Mouse (Mus musculus): ENCODE data around the gene Lgals2. TPM values are rescaled to one million over a fixed set of nuclear protein-coding genes. Genes with fewer than 3 reads are reported as not detected.

Gene Lgals2
- total RNA-seq, 2 experiments from 2014 or later = not detected

DNA sequence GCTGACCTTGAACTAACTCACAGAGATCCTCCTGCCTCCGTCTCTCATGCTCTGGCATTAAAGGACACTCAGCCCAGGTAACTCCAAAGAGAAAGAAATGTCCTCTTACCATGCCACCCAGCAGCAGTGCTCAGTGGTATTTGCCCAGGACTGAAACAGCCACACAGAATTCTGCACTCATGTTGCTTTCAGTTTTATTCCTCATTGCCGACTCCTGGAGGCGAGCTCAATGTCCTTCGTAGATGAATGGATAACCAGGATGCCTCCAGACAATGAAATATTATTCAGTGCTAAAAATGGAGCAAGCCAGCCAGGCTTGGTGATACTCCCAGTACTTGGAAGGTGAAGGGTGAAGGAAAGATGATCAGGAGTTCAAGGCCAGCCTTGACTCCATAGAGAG, 41.7 kb downstream of the Lgals2 start:
- no peak for DNase-seq

DNA sequence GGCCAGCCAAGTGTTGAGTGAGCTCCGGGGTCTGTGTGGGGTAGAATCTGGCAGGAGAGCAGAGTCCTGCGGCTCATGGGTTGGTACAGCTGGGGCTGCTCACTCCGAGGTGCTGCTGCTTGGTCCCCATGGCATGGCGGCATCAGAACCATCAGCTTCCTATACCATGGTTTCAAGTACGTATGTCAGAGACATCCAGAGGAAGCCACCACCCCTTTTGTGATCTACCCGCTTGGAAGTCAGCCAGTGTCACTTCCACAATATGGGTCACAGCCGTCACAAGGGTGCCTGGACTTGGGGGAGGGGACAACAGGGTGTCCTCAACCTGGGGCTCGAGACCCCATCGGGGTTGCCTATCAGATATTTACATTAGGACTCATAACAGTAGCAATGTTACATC, 45.2 kb downstream of the Lgals2 start:
- no peak for DNase-seq

DNA sequence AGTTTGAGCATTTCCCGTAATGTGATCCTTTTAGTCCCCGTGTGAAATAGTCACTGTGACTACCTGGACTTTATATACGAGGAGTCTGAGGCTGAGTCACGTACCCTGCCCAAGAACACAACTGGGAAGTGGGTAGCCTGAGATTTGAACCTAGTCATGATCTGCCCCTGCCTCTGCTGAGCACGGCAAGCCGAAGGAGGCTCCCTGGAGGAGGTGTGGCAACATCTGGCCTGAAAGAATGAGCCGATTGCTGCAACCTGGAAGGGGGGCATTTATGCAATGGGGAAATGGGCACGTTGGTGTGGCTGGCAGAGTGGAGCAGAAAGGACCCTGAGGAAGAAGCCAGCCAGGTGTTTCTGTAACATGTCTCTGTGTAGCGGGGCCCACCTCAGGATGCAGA, 45.6 kb downstream of the Lgals2 start:
- no peak for DNase-seq

DNA sequence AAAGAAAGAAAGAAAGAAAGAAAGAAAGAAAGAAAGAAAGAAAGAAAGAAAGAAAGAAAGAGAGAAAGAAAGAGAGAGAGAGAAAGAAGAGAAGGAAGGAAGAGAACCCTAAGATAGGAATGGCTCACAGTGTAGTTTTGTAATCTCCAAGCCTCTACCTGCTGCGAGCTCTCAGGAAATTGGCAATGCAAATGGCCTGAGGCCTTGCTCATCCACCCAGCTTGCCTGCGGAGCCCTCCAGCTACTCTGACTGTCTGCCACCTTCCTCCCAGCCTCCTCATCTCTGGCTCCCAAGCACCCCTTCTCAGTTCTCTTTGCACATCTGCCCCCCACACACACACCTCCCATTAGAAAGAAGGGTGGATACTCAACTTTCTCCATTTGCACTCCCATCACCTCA, 46.3 kb downstream of the Lgals2 start:
- no peak for DNase-seq

DNA sequence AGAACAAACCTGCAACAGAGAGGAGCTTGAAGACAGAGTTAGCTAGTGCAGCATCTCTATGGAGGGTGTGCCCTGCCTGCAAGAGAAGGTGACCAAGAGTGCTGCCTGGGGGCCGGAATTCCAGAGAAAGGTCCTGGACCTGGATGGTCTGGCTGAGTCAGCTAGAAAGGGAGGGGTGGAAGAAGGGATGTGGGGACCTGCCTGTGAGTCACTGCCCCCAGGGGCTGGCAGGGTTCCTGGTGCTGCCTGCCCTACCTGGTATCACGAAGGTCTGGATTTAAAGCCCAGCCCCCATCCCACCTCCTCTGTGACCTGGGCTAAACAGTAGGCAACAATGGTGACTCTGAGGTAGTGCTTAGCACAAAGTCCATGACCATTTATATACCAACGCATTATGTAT, 48.2 kb downstream of the Lgals2 start:
- no peak for DNase-seq

DNA sequence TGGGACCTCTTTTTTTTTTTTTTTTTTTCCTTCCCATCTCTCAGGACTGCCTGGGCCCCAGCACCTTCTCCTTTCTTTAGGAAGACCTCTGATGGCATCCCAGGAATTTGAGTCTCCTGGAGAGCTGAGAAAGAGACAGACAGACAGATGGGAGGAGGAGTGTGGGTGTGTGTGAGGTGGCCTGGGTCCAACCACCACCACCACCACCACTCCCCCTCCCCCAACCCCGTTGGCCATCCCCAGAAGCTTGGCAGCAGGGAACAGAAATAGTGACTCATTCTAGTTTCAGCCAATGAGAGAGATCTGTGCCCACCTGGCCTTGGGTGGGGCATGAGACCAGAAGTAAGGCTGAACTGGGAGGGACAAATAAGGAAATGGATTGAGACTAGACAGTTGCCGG, 48.7 kb downstream of the Lgals2 start:
- DNase-seq = no peak

DNA sequence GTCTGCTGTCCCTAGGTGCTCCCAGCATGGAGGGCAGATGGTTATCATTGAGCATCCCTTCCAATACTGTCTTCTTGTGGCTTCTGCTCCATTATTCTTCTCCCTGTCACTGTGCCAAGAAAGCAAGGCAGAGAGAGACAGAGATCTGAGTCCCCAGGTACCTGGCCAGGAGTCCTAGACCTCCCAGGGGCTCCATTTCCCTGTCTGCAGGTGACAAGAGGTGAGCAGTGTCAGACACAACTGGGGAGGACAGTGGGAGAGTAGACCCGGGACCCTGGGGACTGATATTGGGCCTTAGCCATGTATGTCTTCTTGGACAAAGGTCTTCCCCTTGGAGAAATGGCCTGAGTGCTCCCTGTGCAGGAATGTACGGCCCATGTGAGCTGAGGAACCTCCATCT, 50.0 kb downstream of the Lgals2 start:
- no peak for DNase-seq

DNA sequence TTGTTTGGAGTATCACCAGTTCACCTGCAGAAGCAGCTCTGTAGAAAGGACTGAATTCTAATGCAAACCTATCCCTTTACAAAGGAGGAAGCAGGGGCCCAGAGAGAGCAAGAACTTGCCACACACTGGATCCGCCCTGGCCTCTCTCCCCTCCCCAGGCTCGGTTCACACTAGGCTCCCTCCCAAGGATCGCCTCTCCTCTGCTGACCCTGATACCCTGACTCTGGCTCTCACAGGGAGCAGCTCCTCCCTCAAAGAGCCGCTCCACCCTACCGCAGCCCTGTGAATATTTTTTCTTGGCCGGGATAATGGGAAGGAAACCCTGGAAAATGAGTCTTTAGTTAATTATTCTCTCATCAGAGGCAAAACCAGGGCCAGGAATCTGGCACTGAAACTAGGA, 51.0 kb downstream of the Lgals2 start:
- DNase-seq = no peak

DNA sequence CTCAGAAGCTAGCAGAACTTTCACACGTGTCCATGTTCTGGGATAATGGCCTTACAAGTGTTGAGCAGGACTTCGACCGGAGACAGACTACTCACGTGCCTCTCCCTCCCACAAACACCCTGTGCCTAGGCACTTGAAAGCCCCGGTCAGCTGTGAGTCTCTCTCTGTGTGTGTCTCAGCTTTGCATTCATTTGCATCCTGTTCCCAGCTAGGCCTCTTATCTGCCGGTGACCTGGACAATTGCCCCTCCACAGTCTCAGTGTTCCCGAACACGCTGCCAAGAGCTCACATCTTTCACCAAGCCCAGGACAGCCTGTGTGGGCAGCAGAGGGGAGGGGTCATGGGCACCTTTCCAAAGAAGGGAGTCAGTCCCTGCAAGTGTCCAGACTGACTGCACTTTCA, 51.8 kb downstream of the Lgals2 start:
- peak; percentile 68 for DNase-seq

DNA sequence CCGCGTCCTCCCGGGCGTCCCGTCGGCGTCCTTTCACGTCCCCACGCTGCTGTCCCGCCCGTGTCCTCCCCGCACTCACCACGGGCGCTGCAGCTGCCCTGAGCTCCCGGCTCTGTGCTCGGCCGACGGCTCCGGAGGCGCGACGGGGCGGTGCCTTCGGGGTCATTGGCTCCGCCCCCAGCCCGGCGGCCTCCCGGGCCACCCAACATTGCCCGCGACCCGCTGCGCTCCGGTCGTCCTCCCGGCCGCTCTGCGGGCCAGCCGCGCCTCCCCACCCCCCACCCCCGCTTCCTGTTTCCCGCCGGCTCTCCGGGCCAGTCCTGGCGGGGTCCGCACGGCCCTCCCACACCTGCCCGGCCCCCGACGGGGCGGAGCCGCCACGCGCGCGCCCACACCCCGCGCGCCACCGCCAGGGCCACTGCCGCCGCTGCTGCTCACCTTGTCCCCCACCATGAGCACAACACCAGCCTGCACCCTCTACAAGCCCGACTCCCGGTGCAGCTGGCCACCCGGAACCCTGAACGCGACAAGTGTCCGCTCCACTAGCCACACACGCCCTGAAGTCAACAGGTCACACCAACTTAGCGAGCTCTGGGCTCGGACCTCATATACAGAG, 52.4 kb downstream of the Lgals2 start, which contains the start of gene Card10:
Gene Card10 (minus strand): TSS at position 267 of the 616 bp plus-strand sequence.
- DNase-seq = peak; percentile 67

DNA sequence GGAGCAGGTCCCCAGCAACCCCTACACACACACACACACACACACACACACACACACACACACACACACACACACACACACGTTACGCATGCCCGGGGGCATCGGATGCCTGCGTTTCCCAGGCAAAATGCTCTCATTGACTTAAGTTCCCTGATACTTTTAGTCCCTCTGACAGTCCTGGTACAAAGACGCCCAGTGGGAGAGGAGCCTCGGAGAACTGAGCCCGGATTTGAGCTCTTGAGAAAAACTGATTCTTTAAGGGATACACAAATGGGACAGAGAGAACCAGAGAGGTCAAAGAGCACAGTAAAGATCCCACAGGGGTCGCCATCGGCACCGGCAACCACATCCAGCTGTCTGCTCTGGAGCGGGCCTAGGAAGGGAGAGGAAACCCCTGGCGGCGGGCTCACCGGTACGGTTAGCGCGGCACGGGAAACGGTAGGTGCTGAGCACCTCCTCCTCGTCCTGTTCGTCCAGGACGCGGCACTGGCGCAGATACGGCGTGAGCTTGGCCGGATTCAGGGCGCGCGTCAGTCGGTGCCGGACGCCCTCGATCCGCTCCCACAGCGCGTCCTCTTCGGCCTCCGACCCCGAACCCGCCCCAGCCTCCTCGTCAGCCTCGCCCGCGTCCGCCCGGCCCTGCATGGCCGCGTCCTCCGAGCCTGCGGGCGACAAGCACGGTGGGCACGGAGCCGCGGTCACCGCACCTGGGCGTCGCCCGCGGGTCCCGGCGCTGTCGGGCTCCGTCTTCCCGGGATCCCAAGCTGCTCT, 53.2 kb downstream of the Lgals2 start:
- DNase-seq = peak; percentile 55

DNA sequence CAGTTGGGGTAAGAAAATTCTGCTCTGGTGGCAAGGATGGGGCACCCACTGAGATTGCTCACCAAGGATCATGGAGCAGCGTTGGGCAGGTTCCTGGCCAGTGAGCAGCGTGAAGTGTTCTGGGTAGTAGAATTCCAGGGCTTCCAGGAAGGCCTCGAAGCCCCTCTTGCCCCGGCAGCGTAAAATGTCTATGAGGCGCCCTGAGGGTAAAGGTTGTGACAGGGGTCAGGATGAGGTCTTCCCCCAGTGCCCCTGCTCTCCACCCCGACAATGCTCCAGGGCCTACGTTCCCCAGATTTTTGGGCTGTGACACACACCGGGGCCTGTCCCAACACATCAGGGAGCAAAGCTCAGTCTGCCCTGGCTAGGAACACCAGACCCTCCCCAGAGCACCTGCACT, 53.8 kb downstream of the Lgals2 start:
- DNase-seq = no peak

Small RNA genes within 50 kb of the gene (microRNA-seq; reads per million reads assigned to microRNA genes)
- 0.41 to 0.69 reads per million in 2 experiments for gene Mir6955

Other genes with a start within 250 kb of the Lgals2 start
- 1 to 10 TPM in 1 of 2 experiments, under 1 TPM in 1; 0.95 to 1.3 TPM for gene Elfn2, start 136.8 kb downstream of the Lgals2 start, total RNA-seq (2021)
- gene Mfng, start 82.1 kb downstream of the Lgals2 start, total RNA-seq (2021) = 10 to 100 TPM; 17.6 to 18.1 TPM
- 10 to 100 TPM; 15.9 to 18.8 TPM for gene Card10, start 52.5 kb downstream of the Lgals2 start, total RNA-seq (2021)
- 10 to 100 TPM; 55.3 to 59.9 TPM for gene Cdc42ep1, start 12.9 kb downstream of the Lgals2 start, total RNA-seq (2021)
- 10 to 100 TPM; 47.1 to 47.6 TPM for gene Gga1, start 21.7 kb upstream of the Lgals2 start, total RNA-seq (2021)
- gene Gm49510, start 44.1 kb upstream of the Lgals2 start, total RNA-seq (2021) = under 1 TPM in 1 of 2 experiments, not detected in 1; 0.29 TPM
- 10 to 100 TPM in 1 of 2 experiments, 1 to 10 TPM in 1; 7.7 to 11.1 TPM for gene Sh3bp1, start 44.2 kb upstream of the Lgals2 start, total RNA-seq (2021)
- gene Pdxp, start 58.4 kb upstream of the Lgals2 start, total RNA-seq (2021) = 1 to 10 TPM; 9.3 to 9.4 TPM
- gene Lgals1, start 71.2 kb upstream of the Lgals2 start, total RNA-seq (2021) = 100 to 1,000 TPM; 465 to 471 TPM
- 10 to 100 TPM; 20.2 to 22.6 TPM for gene Nol12, start 79.4 kb upstream of the Lgals2 start, total RNA-seq (2021)
- gene Triobp, start 92.2 kb upstream of the Lgals2 start, total RNA-seq (2021) = 10 to 100 TPM; 59.0 to 68.2 TPM
- 100 to 1,000 TPM; 262 to 304 TPM for gene H1f0, start 172.9 kb upstream of the Lgals2 start, total RNA-seq (2021)
- not detected for gene Galr3, start 186.4 kb upstream of the Lgals2 start, total RNA-seq (2021)
- gene Ankrd54, start 207.4 kb upstream of the Lgals2 start, total RNA-seq (2021) = 10 to 100 TPM; 11.8 to 12.7 TPM
- 100 to 1,000 TPM; 103 to 109 TPM for gene Eif3l, start 219.7 kb upstream of the Lgals2 start, total RNA-seq (2021)